Mouse (Mus musculus) lung, embryonic 16.5 days (tissue): ENCODE results near the gene A430078G23Rik. TPM values are rescaled to one million over a fixed set of nuclear protein-coding genes. Genes with fewer than 3 reads are reported as not detected.

Source experiments
- ATAC-seq: fragments of 200-750 bp; cut with Nextera tagmentation; 2 replicates; pipeline ENCODE4 v1.8.0; 2017; ENCODE audit warnings: low read depth, mild to moderate bottlenecking, moderate library complexity
- H3K27ac ChIP-seq: fragments of 300-500 bp; sonication (generic); 2 replicates; pipeline ENCODE4 v1.5.1; 2014; ENCODE audit warnings: mild to moderate bottlenecking, control low read depth, low read length
- H3K27me3 ChIP-seq: fragments of 300-500 bp; sonication (generic); 2 replicates; pipeline ENCODE4 v1.6.1; 2014; ENCODE audit warnings: low read depth, low read length, mixed read lengths; ENCODE audit not compliant: control insufficient read depth, insufficient read depth
- H3K36me3 ChIP-seq: fragments of 300-500 bp; sonication (generic); 2 replicates; pipeline ENCODE4 v1.6.1; 2014; ENCODE audit warnings: low read length; ENCODE audit not compliant: control insufficient read depth, insufficient read depth
- H3K4me1 ChIP-seq: fragments of 300-500 bp; sonication (generic); replicated peaks from 2 replicates; pipeline ENCODE4 v1.6.1; 2014; ENCODE audit warnings: low read length, mixed read lengths; ENCODE audit not compliant: control insufficient read depth, insufficient read depth
- H3K4me2 ChIP-seq: fragments of 300-500 bp; sonication (generic); 2 replicates; pipeline ENCODE4 v1.6.1; 2014; ENCODE audit warnings: low read depth, low read length, control low read depth
- H3K4me3 ChIP-seq: fragments of 300-500 bp; sonication (generic); 2 replicates; pipeline ENCODE4 v1.5.1; 2014; ENCODE audit warnings: mild to moderate bottlenecking, low read length, control low read depth
- H3K9ac ChIP-seq: fragments of 300-500 bp; sonication (generic); 2 replicates; pipeline ENCODE4 v1.6.1; 2014; ENCODE audit warnings: low read length, control low read depth
- H3K9me3 ChIP-seq: fragments of 300-500 bp; sonication (generic); 2 replicates; pipeline ENCODE4 v1.6.1; 2016; ENCODE audit warnings: low read length; ENCODE audit not compliant: control insufficient read depth
- WGBS: fragments of 180-500 bp; shearing (Covaris S2); extraction: QIAGEN DNeasy Blood & Tissue Kit; methylation state at CpG from one replicate; pipeline ENCODE4 v1.1.7; 2014; 5-methylcytosine and 5-hydroxymethylcytosine counted together
- polyA plus RNA-seq: library from polyadenylated mRNA; unstranded; fragments of >200 nt; fragmentation: Nextera tagmentation; extraction: Ambion mirVana; gene quantifications from 2 replicates; pipeline ENCODE4 v1.2.1, GENCODE M21; 2015

Gene A430078G23Rik
- polyA plus RNA-seq, 1 experiment from 2014 or later: 0.20 TPM

DNA sequence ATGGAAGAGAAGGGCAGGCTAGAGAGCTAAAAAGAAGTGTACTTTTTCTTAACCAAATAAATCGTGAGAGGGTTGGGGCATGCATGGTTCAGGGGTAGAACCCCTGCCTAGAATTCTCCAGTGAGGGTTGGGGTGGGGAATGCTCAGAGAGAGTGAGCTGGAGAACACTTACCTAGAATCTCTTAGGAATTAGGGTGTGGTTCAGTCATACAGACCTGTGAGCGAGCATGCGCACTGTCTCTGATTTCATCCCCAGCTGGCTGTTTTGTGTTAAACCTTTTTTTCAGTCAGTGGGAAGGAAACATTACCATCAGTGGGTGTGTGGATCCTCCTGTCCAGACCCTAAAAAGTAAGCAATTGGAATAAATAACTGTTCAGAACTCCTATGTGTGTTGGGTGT, 73.0 kb downstream of the A430078G23Rik start:
- Histone ChIP-seq H3K4me1 (no peaks in the 10 kb centered on the region), H3K9ac (no peak overlapping the region), H3K4me3 (no peak overlapping the region), H3K36me3 (peaks cover 5% of the 10 kb centered on the region; the same call in 1 of the 2 replicates), H3K9me3 (no peaks in the 10 kb centered on the region), H3K27me3 (no peaks in the 10 kb centered on the region), H3K4me2 (no peak overlapping the region), H3K27ac (no peak overlapping the region)
- WGBS: 78% methylated on average over 3 of the region's 3 CpGs
- peak; percentile 47; the same call in 1 of the 2 replicates for ATAC-seq

- Histone ChIP-seq H3K9ac (no peak overlapping the region), H3K4me3 (no peak overlapping the region), H3K27me3 (no peaks in the 10 kb centered on the region), H3K36me3 (peaks cover 20% of the 10 kb centered on the region), H3K4me2 (no peak overlapping the region), H3K27ac (no peak overlapping the region), H3K4me1 (no peaks in the 10 kb centered on the region), H3K9me3 (no peaks in the 10 kb centered on the region)
- WGBS: 73% methylated on average over 2 of the region's 2 CpGs
- no peak for ATAC-seq
Observed at GRCm38 (mm10) chr8:3428426-3428825, 75.2 kb downstream of the A430078G23Rik start.

DNA sequence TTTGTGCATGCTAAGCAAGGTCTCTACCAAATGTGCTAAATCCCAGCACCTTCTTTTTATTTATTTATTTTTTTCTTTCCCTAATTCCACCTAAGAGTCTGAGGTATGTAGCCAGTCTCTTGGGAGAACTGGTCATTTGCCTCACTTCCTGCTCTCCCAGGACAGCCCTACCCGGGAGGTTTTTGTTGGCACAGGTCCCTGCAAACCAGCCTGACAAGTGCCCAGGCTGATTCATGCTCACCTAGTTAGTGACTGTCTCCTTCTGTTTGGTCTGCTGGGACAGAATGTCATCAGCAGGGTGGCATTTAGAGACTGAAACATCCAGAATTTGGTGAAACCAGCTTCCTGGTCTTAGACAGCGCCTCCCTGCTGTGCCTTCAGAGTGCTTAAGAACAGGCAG, 76.8 kb downstream of the A430078G23Rik start:
- Histone ChIP-seq H3K4me1 (no peaks in the 10 kb centered on the region), H3K27ac (no peak overlapping the region), H3K9ac (no peak overlapping the region), H3K27me3 (no peaks in the 10 kb centered on the region), H3K9me3 (no peaks in the 10 kb centered on the region), H3K4me3 (no peak overlapping the region), H3K36me3 (peaks cover 25% of the 10 kb centered on the region), H3K4me2 (no peak overlapping the region)
- ATAC-seq: peak; percentile 60; the same call in 1 of the 2 replicates
- 49% methylated on average over 2 of the region's 2 CpGs for WGBS

GRCm38 (mm10) chr8:3431113-3431512, 77.9 kb downstream of the A430078G23Rik start:
- no peaks in the 10 kb centered on the region for H3K4me1 ChIP-seq
- H3K9me3 ChIP-seq: no peaks in the 10 kb centered on the region
- 75% methylated on average over 3 of the region's 3 CpGs for WGBS
- H3K4me2 ChIP-seq: no peak overlapping the region
- H3K9ac ChIP-seq: no peak overlapping the region
- peaks cover 28% of the 10 kb centered on the region for H3K36me3 ChIP-seq
- no peak for ATAC-seq
- no peaks in the 10 kb centered on the region for H3K27me3 ChIP-seq
- H3K27ac ChIP-seq: no peak overlapping the region
- no peak overlapping the region for H3K4me3 ChIP-seq

GRCm38 (mm10) chr8:3436492-3436891, 83.3 kb downstream of the A430078G23Rik start:
- no peak for ATAC-seq
- no peaks in the 10 kb centered on the region for H3K27me3 ChIP-seq

DNA sequence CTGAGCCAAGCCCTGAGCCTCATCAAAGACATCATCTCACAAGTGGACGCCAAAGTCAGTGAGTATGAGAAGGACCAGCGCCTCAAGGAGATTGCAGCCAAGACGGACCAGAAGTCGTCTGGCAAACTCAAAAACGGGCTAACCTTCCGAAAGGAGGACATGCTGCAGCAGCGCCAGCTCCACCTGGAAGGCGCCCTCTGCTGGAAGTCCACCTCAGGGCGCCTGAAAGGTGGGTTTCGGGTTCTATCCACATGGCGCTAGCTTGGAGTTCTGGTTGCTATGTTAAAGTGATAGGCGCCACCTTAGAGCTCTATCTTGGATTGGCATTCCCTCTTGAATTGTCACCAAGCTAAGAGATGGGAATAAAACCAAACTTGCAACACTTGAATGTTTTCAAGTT, 86.3 kb downstream of the A430078G23Rik start:
- Histone ChIP-seq H3K27me3 (no peaks in the 10 kb centered on the region), H3K9ac (no peak overlapping the region), H3K9me3 (no peaks in the 10 kb centered on the region), H3K36me3 (peaks cover 29% of the 10 kb centered on the region), H3K27ac (no peak overlapping the region), H3K4me3 (no peak overlapping the region), H3K4me2 (no peak overlapping the region), H3K4me1 (no peaks in the 10 kb centered on the region)
- ATAC-seq: no peak
- WGBS: 75% methylated on average over 12 of the region's 12 CpGs

More at GRCm38 (mm10) chr8:3436492-3436891, 83.3 kb downstream of the A430078G23Rik start:
- H3K4me1 ChIP-seq: no peaks in the 10 kb centered on the region
- no peak overlapping the region for H3K9ac ChIP-seq
- H3K27ac ChIP-seq: no peak overlapping the region
- no peaks in the 10 kb centered on the region for H3K9me3 ChIP-seq
- H3K4me2 ChIP-seq: no peak overlapping the region
- WGBS: 77% methylated on average over 6 of the region's 6 CpGs
- peaks cover 45% of the 10 kb centered on the region for H3K36me3 ChIP-seq
- H3K4me3 ChIP-seq: no peak overlapping the region

Other genes starting within 250 kb of the A430078G23Rik start
- 34.1 and 38.7 TPM in 2 replicates for gene Insr, start 73.8 kb upstream of the A430078G23Rik start, polyA plus RNA-seq
- 6.9 and 7.6 TPM in 2 replicates for gene Arhgef18, start 39.6 kb downstream of the A430078G23Rik start, polyA plus RNA-seq
- gene Pex11g, start 114.3 kb downstream of the A430078G23Rik start, polyA plus RNA-seq: 9.5 and 11.1 TPM in 2 replicates
- gene Tex45, start 117.4 kb downstream of the A430078G23Rik start, polyA plus RNA-seq: not detected in 2 replicates
- gene Zfp358, start 139.7 kb downstream of the A430078G23Rik start, polyA plus RNA-seq: 39.1 and 41.8 TPM in 2 replicates
- 48.0 and 53.0 TPM in 2 replicates for gene Mcoln1, start 147.0 kb downstream of the A430078G23Rik start, polyA plus RNA-seq
- gene Pnpla6, start 162.0 kb downstream of the A430078G23Rik start, polyA plus RNA-seq: 27.3 and 30.9 TPM in 2 replicates
- 1.1 and 2.2 TPM in 2 replicates for gene C330021F23Rik, start 214.6 kb downstream of the A430078G23Rik start, polyA plus RNA-seq
- 6.9 and 7.7 TPM in 2 replicates for gene Camsap3, start 233.9 kb downstream of the A430078G23Rik start, polyA plus RNA-seq